Mouse (Mus musculus) liver, postnatal 0 days (tissue): ENCODE results near the gene Kdf1. TPM values are rescaled to one million over a fixed set of nuclear protein-coding genes. Genes with fewer than 3 reads are reported as not detected.
A peak's percentile ranks its signal among the peaks of the same experiment; 100 is the strongest.

Experiments
- ATAC-seq: fragments of 200-750 bp; cut with Nextera tagmentation; 2 replicates; pipeline ENCODE4 v1.8.0; 2017; ENCODE audit warnings: mild to moderate bottlenecking, moderate library complexity
- DNase-seq: peaks from one replicate; pipeline ENCODE4 v3.0.0-alpha.2; 2016
- H3K27ac ChIP-seq: fragments of 300-500 bp; sonication (generic); 2 replicates; pipeline ENCODE4 v1.5.1; 2014; ENCODE audit warnings: antibody characterized with exemption, moderate library complexity, mild to moderate bottlenecking, low read depth
- H3K27me3 ChIP-seq: fragments of 300-500 bp; sonication (generic); 2 replicates; pipeline ENCODE4 v1.6.1; 2014; ENCODE audit warnings: low read length, control low read depth, mixed read lengths; ENCODE audit not compliant: insufficient read depth
- H3K36me3 ChIP-seq: fragments of 300-500 bp; sonication (generic); replicated peaks from 2 replicates; pipeline ENCODE4 v1.6.1; 2014; ENCODE audit warnings: mild to moderate bottlenecking, control low read depth, low read length, moderate library complexity, mixed read lengths; ENCODE audit not compliant: insufficient read depth
- H3K4me1 ChIP-seq: fragments of 300-500 bp; sonication (generic); 2 replicates; pipeline ENCODE4 v1.6.1; 2014; ENCODE audit warnings: antibody characterized with exemption, mild to moderate bottlenecking, control low read depth; ENCODE audit not compliant: insufficient read depth
- H3K4me2 ChIP-seq: fragments of 300-500 bp; sonication (generic); 2 replicates; pipeline ENCODE4 v1.6.1; 2014; ENCODE audit warnings: low read depth, mild to moderate bottlenecking, low read length, moderate library complexity, mixed read lengths
- H3K4me3 ChIP-seq: fragments of 300-500 bp; sonication (generic); 2 replicates; pipeline ENCODE4 v1.5.1; 2014; ENCODE audit warnings: low read depth, low read length
- H3K9ac ChIP-seq: fragments of 300-500 bp; sonication (generic); replicated peaks from 2 replicates; pipeline ENCODE4 v1.6.1; 2014; ENCODE audit warnings: mild to moderate bottlenecking, moderate library complexity
- H3K9me3 ChIP-seq: fragments of 300-500 bp; sonication (generic); 2 replicates; pipeline ENCODE4 v1.6.1; 2016; ENCODE audit warnings: mild to moderate bottlenecking, control low read depth, low read length, mixed read lengths
- CTCF ChIP-seq: sonication (generic); IDR thresholded peaks from 2 replicates; pipeline ENCODE4 v1.5.1; 2016; ENCODE audit warnings: antibody characterized with exemption, low read depth
- EP300 ChIP-seq: IDR thresholded peaks from 2 replicates; pipeline ENCODE4 v1.6.1; 2016; ENCODE audit warnings: antibody characterized with exemption, low read depth, mild to moderate bottlenecking
- WGBS: fragments of 180-500 bp; shearing (Covaris S2); extraction: QIAGEN DNeasy Blood & Tissue Kit; methylation state at CpG from one replicate; pipeline ENCODE4 v1.1.7; 2014; ENCODE audit not compliant: insufficient replicate concordance; 5-methylcytosine and 5-hydroxymethylcytosine counted together
- polyA plus RNA-seq: library from polyadenylated mRNA; unstranded; fragments of >200 nt; fragmentation: Nextera tagmentation; extraction: Ambion mirVana; gene quantifications from 2 replicates; pipeline ENCODE4 v1.2.1, GENCODE M21; 2015

The Kdf1 gene
- polyA plus RNA-seq, 1 experiment from 2014 or later = 5.5 TPM

DNA sequence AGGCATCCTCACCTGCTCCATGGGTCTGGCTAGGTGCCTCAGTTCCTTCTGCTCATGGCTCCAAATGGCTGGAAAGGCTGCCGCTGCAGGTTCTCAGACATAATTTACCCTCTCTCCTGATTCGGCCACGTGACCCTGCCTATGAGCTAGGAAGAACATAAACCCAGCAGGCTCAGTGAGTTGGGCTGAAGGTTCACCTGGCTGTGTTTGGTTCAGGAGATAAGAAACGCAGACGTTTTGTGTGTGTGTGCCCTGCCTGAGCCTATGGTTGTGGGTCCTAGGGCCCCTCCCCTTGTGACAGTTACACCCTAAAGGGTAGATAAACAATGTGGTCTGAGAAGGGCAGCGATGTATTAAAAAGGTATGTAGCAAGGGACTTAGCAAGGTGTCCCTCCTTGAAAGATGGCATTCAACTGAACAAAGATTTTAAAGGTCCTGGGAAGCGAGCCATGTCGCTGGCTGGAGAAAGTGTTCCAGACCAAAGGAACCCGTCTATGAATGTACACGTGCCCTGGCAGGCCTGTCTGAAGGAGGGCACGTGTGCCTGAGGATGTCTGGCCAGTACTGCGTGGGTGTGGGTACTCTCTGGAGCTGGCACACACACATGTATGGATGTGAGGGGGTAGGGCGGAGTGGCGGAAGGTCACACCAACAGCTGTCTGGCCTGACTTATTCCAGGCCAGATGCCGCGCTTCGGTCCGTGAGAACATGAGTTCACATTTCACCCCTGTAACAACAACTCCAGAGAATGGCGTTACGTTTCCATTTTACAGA is 30.0 kb upstream of the Kdf1 start:
- Histone ChIP-seq H3K4me1 (peaks cover under 1% of the 10 kb centered on the region), H3K9ac (no peak overlapping the region), H3K36me3 (no peaks in the 10 kb centered on the region), H3K27ac (no peak overlapping the region), H3K4me3 (no peak overlapping the region), H3K27me3 (peaks cover 10% of the 10 kb centered on the region; the same call in 1 of the 2 replicates), H3K4me2 (no peak overlapping the region), H3K9me3 (no peaks in the 10 kb centered on the region)
- ATAC-seq (peak; percentile 65), DNase-seq (no peak)
- WGBS = 67% methylated on average over 20 of the region's 20 CpGs
- peak; percentile 23; the same call in 1 of the 2 replicates for TF ChIP-seq EP300
- TF ChIP-seq CTCF = no peak

DNA sequence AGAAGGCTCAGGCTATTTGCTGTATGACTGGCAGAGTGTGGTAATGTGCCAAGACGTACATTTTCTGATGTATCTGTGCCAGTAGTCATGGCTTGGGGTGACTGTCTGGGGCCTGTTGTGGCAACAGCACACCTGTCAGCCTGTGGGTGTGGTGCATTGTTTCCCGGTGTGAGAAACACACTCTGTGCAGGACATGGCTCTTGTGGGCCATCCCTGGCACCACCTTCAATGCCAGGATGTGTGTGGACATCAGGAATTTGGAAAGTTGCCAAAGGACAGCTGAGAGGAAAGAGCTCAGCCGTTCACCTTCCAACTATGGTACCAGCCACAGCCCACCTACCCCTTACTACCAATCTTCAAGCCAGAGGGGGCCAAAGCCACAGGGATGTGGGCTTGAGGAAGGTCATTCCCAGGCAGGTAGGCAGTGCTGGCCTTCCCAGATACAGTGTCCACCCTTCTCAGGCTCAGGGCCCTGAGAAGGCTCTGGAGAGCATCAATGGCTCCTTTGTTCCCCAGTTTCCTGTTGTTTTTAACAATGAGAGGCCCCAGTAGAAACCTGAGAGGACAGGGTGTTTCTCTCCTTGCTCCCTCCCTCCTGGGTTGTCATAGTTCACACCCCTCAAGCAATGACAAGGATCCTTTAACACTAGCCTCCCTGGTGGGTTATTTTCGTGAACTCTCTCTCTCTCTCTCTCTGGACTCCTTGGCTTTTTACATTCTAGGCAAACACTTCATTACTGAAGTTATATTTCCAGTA is 29.1 kb upstream of the Kdf1 start:
- DNase-seq (no peak), ATAC-seq (no peak)
- no peak overlapping the region for H3K4me3 ChIP-seq
- TF ChIP-seq CTCF (no peak), EP300 (no peak)
- no peaks in the 10 kb centered on the region for H3K9me3 ChIP-seq
- H3K9ac ChIP-seq = no peak overlapping the region
- H3K27ac ChIP-seq = no peak overlapping the region
- no peaks in the 10 kb centered on the region for H3K36me3 ChIP-seq
- WGBS = 61% methylated on average over 4 of the region's 4 CpGs
- peaks cover 8% of the 10 kb centered on the region for H3K27me3 ChIP-seq
- H3K4me1 ChIP-seq = peaks cover 6% of the 10 kb centered on the region
- H3K4me2 ChIP-seq = no peak overlapping the region

DNA sequence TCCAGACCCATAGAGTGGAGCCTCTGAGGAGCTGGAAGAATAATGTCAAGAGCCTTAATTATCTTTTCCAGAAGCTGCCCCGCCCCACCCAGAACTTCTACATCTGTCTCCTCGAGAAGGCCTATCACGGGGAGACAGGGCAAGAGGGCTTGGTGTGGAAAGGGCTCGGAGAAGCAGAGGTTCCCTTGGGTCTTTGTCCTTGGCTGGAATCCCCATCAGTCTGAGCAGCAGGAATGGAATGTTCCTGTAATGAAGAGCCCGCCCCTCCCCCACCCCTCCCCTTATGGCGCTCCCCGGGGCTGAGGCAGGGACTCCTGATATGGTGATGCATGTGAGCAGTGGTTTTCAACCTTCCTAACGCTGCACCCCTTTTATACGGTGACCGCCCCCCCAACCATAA is 27.0 kb upstream of the Kdf1 start:
- TF ChIP-seq CTCF (no peak), EP300 (no peak)
- no peak overlapping the region for H3K4me2 ChIP-seq
- H3K36me3 ChIP-seq = no peaks in the 10 kb centered on the region
- ATAC-seq = no peak
- no peak for DNase-seq
- H3K4me3 ChIP-seq = no peak overlapping the region
- peaks cover 6% of the 10 kb centered on the region for H3K4me1 ChIP-seq
- H3K9me3 ChIP-seq = no peaks in the 10 kb centered on the region
- no peak overlapping the region for H3K27ac ChIP-seq
- peaks cover 29% of the 10 kb centered on the region for H3K27me3 ChIP-seq
- WGBS = 38% methylated on average over 10 of the region's 10 CpGs
- H3K9ac ChIP-seq = no peak overlapping the region

DNA sequence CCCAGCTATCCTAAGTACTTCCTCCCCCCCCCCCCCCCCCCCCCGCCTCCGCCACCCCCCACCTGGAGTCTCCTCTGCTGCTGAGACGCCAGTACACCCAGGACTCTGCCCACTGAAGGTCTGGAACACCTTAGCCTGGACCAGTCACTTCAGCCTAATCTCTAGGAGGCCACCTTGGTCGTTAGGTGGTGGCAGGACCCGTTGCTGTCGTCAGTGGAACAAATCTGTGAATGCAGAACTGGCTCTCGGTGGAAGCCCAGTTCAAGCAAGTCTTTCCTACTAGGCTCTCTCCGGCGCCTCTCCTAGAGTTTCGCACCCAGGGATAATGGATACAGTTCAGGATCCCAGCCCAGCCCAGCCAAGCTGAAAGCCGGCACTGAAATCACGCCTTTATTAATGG is 24.9 kb upstream of the Kdf1 start:
- WGBS = 22% methylated on average over 9 of the region's 12 CpGs

DNA sequence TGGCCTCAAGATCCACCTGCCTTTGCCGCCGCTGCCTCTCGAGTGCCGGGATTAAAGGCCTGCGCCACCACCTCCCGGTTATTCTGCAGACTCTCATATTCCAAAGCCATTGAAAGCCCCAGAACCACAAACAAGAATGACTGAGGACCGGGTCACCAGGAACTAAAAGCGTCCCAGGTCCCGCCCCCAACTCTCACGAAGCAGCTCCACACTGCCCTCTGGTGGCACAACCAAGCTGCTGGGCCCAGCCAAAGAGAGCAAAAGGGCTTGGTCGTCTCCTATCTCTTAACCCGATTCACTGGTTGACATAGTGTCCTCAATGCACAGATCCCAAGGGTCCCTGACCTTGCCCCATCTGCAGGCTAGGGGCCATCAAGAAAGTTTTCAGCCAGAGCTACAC is 24.3 kb upstream of the Kdf1 start:
- no peak for TF ChIP-seq EP300
- peak; percentile 96 for TF ChIP-seq CTCF
- H3K9me3 ChIP-seq = no peaks in the 10 kb centered on the region
- peaks cover 17% of the 10 kb centered on the region for H3K4me1 ChIP-seq
- peak; percentile 93 for DNase-seq
- H3K4me3 ChIP-seq = peak overlapping the region; percentile 41
- under 1% methylated on average over 12 of the region's 12 CpGs for WGBS
- no peaks in the 10 kb centered on the region for H3K36me3 ChIP-seq
- peak overlapping the region; percentile 34 for H3K27ac ChIP-seq
- peaks cover 55% of the 10 kb centered on the region for H3K27me3 ChIP-seq
- no peak overlapping the region; the same call in 1 of the 2 replicates for H3K9ac ChIP-seq
- ATAC-seq = peak; percentile 78
- peak overlapping the region; percentile 79 for H3K4me2 ChIP-seq

More for the DNA sequence above, 24.9 kb upstream of the Kdf1 start:
- peak overlapping the region; percentile 34 for H3K27ac ChIP-seq
- DNase-seq (no peak), ATAC-seq (peak; percentile 16; the same call in 1 of the 2 replicates)
- H3K4me3 ChIP-seq = peak overlapping the region; percentile 41
- peak overlapping the region; percentile 79 for H3K4me2 ChIP-seq
- H3K9me3 ChIP-seq = no peaks in the 10 kb centered on the region
- peaks cover 17% of the 10 kb centered on the region for H3K4me1 ChIP-seq
- no peak overlapping the region for H3K9ac ChIP-seq
- peaks cover 50% of the 10 kb centered on the region for H3K27me3 ChIP-seq
- TF ChIP-seq EP300 = no peak
- TF ChIP-seq CTCF = no peak
- no peaks in the 10 kb centered on the region for H3K36me3 ChIP-seq

DNA sequence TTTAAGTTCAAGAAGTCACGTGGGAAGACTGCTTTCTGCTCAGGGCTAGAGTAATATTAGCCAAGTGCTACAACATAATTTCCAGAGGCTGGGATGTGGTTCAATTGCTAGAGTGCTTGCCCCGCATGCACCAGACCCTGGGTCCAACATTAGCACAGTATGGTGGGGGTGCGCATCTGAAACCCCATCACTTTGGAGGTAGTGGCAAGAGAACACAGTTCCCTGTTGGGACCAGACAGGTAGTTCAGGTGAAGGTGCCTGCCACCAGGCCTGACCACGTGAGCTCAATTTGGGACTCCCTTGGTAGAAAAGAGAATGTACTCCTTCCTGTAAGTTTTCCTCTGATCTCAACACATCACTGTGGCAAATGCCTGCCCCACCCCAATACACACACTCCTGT is 23.9 kb upstream of the Kdf1 start:
- ATAC-seq = no peak
- WGBS = 57% methylated on average over 4 of the region's 4 CpGs
- Histone ChIP-seq H3K9me3 (no peaks in the 10 kb centered on the region), H3K27me3 (peaks cover 59% of the 10 kb centered on the region), H3K4me2 (no peak overlapping the region), H3K36me3 (no peaks in the 10 kb centered on the region), H3K27ac (no peak overlapping the region), H3K9ac (no peak overlapping the region), H3K4me1 (peaks cover 17% of the 10 kb centered on the region), H3K4me3 (no peak overlapping the region)
- no peak for DNase-seq
- TF ChIP-seq EP300 (no peak), CTCF (no peak)
